Mouse (Mus musculus) macrophage (primary cell): ENCODE results near the gene Alkbh2. TPM values are rescaled to one million over a fixed set of nuclear protein-coding genes. Genes with fewer than 3 reads are reported as not detected.

Source experiments
- H3K27ac ChIP-seq: fragments of 350-480 bp; formaldehyde crosslinking; 2 replicates; pipeline ENCODE4 v1.9.0; 2021
- H3K36me3 ChIP-seq: fragments of 350-480 bp; formaldehyde crosslinking; 2 replicates; pipeline ENCODE4 v1.9.0; 2021; ENCODE audit errors: inconsistent target
- H3K4me3 ChIP-seq: fragments of 350-480 bp; formaldehyde crosslinking; 2 replicates; pipeline ENCODE4 v1.9.0; 2021; ENCODE audit errors: inconsistent target
- H3K79me2 ChIP-seq: fragments of 350-480 bp; formaldehyde crosslinking; 2 replicates; pipeline ENCODE4 v1.9.0; 2021; ENCODE audit errors: inconsistent target
- WGBS: methylation state at CpG from one replicate; pipeline ENCODE4 v1.1.7; 2026; ENCODE audit warnings: inconsistent platforms; ENCODE audit not compliant: missing documents; 5-methylcytosine and 5-hydroxymethylcytosine counted together
- polyA plus RNA-seq: library from polyadenylated mRNA; stranded (reverse); fragments of 250-400 nt; gene quantifications from 3 replicates; pipeline ENCODE4 v1.2.4, GENCODE M21; 2018; ENCODE audit warnings: inconsistent platforms

Alkbh2 gene
- polyA plus RNA-seq, 1 experiment from 2014 or later = 0.95 TPM

- no peaks in the 10 kb centered on the region for H3K36me3 ChIP-seq
- 2% methylated on average over 15 of the region's 15 CpGs for whole genome bisulfite sequencing
- H3K27ac ChIP-seq = no peak overlapping the region
- H3K79me2 ChIP-seq = no peaks in the 10 kb centered on the region
- peak overlapping the region; percentile 28 for H3K4me3 ChIP-seq
Measured at GRCm38 (mm10) chr5:114131521-114131840, 3.5 kb upstream of the Alkbh2 start.

GRCm38 (mm10) chr5:114130698-114131520, 2.9 kb upstream of the Alkbh2 start:
- Histone ChIP-seq H3K27ac (no peak overlapping the region), H3K79me2 (no peaks in the 10 kb centered on the region), H3K4me3 (peak overlapping the region; percentile 28), H3K36me3 (no peaks in the 10 kb centered on the region)
- WGBS = 1% methylated on average over 72 of the region's 87 CpGs

GRCm38 (mm10) chr5:114130211-114130605, 2.2 kb upstream of the Alkbh2 start, which contains the start of gene Ung:
Gene Ung, plus strand, starts transcription at chr5:114130386.
- H3K4me3 ChIP-seq = no peak within 1 kb of the TSS; the same call in 1 of the 2 replicates
- no peaks in the 10 kb centered on the region for H3K36me3 ChIP-seq
- no peak within 1 kb of the TSS for H3K27ac ChIP-seq
- under 1% methylated on average over 29 of the region's 29 CpGs for WGBS
- H3K79me2 ChIP-seq = no peaks in the 10 kb centered on the region

- 92% methylated on average over 15 of the region's 15 CpGs for WGBS
- Histone ChIP-seq H3K79me2 (no peaks in the 10 kb centered on the region), H3K4me3 (no peak overlapping the region), H3K36me3 (no peaks in the 10 kb centered on the region), H3K27ac (no peak overlapping the region)
Measured at GRCm38 (mm10) chr5:114129550-114130210, 1.7 kb upstream of the Alkbh2 start.

GRCm38 (mm10) chr5:114126499-114127244, 1.3 kb downstream of the Alkbh2 start:
- 85% methylated on average over 7 of the region's 7 CpGs for WGBS
- Histone ChIP-seq H3K36me3 (peaks cover 18% of the 10 kb centered on the region; the same call in 1 of the 2 replicates), H3K79me2 (no peaks in the 10 kb centered on the region), H3K27ac (no peak overlapping the region), H3K4me3 (peak overlapping the region; percentile 62; the same call in 1 of the 2 replicates)

- WGBS = 97% methylated on average over 3 of the region's 3 CpGs
- Histone ChIP-seq H3K79me2 (no peaks in the 10 kb centered on the region), H3K27ac (no peak overlapping the region), H3K4me3 (no peak overlapping the region), H3K36me3 (peaks cover 24% of the 10 kb centered on the region; the same call in 1 of the 2 replicates)
Measured at GRCm38 (mm10) chr5:114126008-114126407, 2.0 kb downstream of the Alkbh2 start.

- H3K36me3 ChIP-seq = peaks cover 38% of the 10 kb centered on the region; the same call in 1 of the 2 replicates
- H3K79me2 ChIP-seq = no peaks in the 10 kb centered on the region
- H3K27ac ChIP-seq = no peak overlapping the region
- no peak overlapping the region for H3K4me3 ChIP-seq
- 88% methylated on average over 4 of the region's 4 CpGs for WGBS
Measured at GRCm38 (mm10) chr5:114119806-114120205, 8.2 kb downstream of the Alkbh2 start.

- H3K27ac ChIP-seq = no peak overlapping the region
- peaks cover 26% of the 10 kb centered on the region; the same call in 1 of the 2 replicates for H3K36me3 ChIP-seq
- no peak overlapping the region for H3K4me3 ChIP-seq
- no peaks in the 10 kb centered on the region for H3K79me2 ChIP-seq
- WGBS = 37% methylated on average over 7 of the region's 7 CpGs
Measured at GRCm38 (mm10) chr5:114116586-114116985, 11.4 kb downstream of the Alkbh2 start.

GRCm38 (mm10) chr5:114115030-114115429, 13.0 kb downstream of the Alkbh2 start:
- Histone ChIP-seq H3K4me3 (no peak overlapping the region), H3K36me3 (peaks cover 25% of the 10 kb centered on the region; the same call in 1 of the 2 replicates), H3K79me2 (no peaks in the 10 kb centered on the region), H3K27ac (no peak overlapping the region)
- 30% methylated on average over 5 of the region's 5 CpGs for WGBS

- Histone ChIP-seq H3K79me2 (no peaks in the 10 kb centered on the region), H3K27ac (no peak overlapping the region), H3K4me3 (no peak overlapping the region), H3K36me3 (peaks cover 38% of the 10 kb centered on the region)
- 93% methylated on average over 6 of the region's 6 CpGs for WGBS
Measured at GRCm38 (mm10) chr5:114113334-114113733, 14.7 kb downstream of the Alkbh2 start.

- Histone ChIP-seq H3K27ac (no peak overlapping the region), H3K36me3 (peaks cover 47% of the 10 kb centered on the region), H3K4me3 (no peak overlapping the region), H3K79me2 (peaks cover 4% of the 10 kb centered on the region; the same call in 1 of the 2 replicates)
- 93% methylated on average over 16 of the region's 16 CpGs for WGBS
Measured at GRCm38 (mm10) chr5:114106391-114106935, 21.6 kb downstream of the Alkbh2 start.

GRCm38 (mm10) chr5:114102807-114103206, 25.2 kb downstream of the Alkbh2 start:
- Histone ChIP-seq H3K27ac (no peak overlapping the region), H3K79me2 (peaks cover 4% of the 10 kb centered on the region; the same call in 1 of the 2 replicates), H3K4me3 (no peak overlapping the region), H3K36me3 (peaks cover 12% of the 10 kb centered on the region; the same call in 1 of the 2 replicates)
- 0% methylated on average over 1 of the region's 1 CpGs for WGBS

GRCm38 (mm10) chr5:114101873-114102272, 26.1 kb downstream of the Alkbh2 start:
- Histone ChIP-seq H3K27ac (no peak overlapping the region), H3K79me2 (peaks cover 4% of the 10 kb centered on the region; the same call in 1 of the 2 replicates), H3K4me3 (no peak overlapping the region), H3K36me3 (peaks cover 7% of the 10 kb centered on the region; the same call in 1 of the 2 replicates)
- 89% methylated on average over 4 of the region's 4 CpGs for WGBS
